Mouse (Mus musculus): Measurements from ENCODE around the gene Sdhd.

Sdhd gene

GRCm38 (mm10) chr9:50586955-50587354 is 16.7 kb downstream of the Sdhd start:
- DNase-seq (ENCODE audit: low spot score in 2 of 2): no peak

- no peak for DNase-seq (ENCODE audit: low spot score in 2 of 2)
Observed at GRCm38 (mm10) chr9:50585145-50585818, 18.3 kb downstream of the Sdhd start.

- DNase-seq (ENCODE audit: low spot score in 2 of 2): no peak
Observed at GRCm38 (mm10) chr9:50580370-50580769, 23.2 kb downstream of the Sdhd start.

- DNase-seq (ENCODE audit: low spot score in 2 of 2): no peak
Observed at GRCm38 (mm10) chr9:50569599-50570525, 33.8 kb downstream of the Sdhd start.

- DNase-seq (ENCODE audit: low spot score in 2 of 2): no peak
Observed at GRCm38 (mm10) chr9:50567881-50568280, 35.7 kb downstream of the Sdhd start.

GRCm38 (mm10) chr9:50567372-50567771 is 36.2 kb downstream of the Sdhd start:
- DNase-seq (ENCODE audit: low spot score in 2 of 2): no peak

- DNase-seq (ENCODE audit: low spot score in 2 of 2): no peak
Observed at GRCm38 (mm10) chr9:50565940-50566339, 37.7 kb downstream of the Sdhd start.

GRCm38 (mm10) chr9:50565173-50565572 is 38.4 kb downstream of the Sdhd start:
- no peak for DNase-seq (ENCODE audit: low spot score in 2 of 2)

GRCm38 (mm10) chr9:50561918-50562360 is 41.7 kb downstream of the Sdhd start:
- no peak for DNase-seq (ENCODE audit: low spot score in 2 of 2)

GRCm38 (mm10) chr9:50561145-50561917 is 42.3 kb downstream of the Sdhd start, which contains the start of gene Tex12:
Tex12 (minus strand) TSS chr9:50561325.
- no peak for DNase-seq (ENCODE audit: low spot score in 2 of 2)

GRCm38 (mm10) chr9:50555094-50555446 is 48.5 kb downstream of the Sdhd start, which contains the start of gene Bco2:
Bco2 (minus strand) TSS chr9:50555181.
- DNase-seq (ENCODE audit: low spot score in 2 of 2): no peak

GRCm38 (mm10) chr9:50554241-50555093 is 49.1 kb downstream of the Sdhd start, which contains the start of gene Il18:
Il18 (plus strand) TSS chr9:50554827.
- no peak for DNase-seq (ENCODE audit: low spot score in 2 of 2)

- DNase-seq (ENCODE audit: low spot score in 2 of 2): no peak
Observed at GRCm38 (mm10) chr9:50553547-50553946, 50.1 kb downstream of the Sdhd start.

GRCm38 (mm10) chr9:50552206-50552605 is 51.4 kb downstream of the Sdhd start:
- no peak for DNase-seq (ENCODE audit: low spot score in 2 of 2)

- DNase-seq (ENCODE audit: low spot score in 2 of 2): no peak
Observed at GRCm38 (mm10) chr9:50548936-50549335, 54.7 kb downstream of the Sdhd start.

- no peak for DNase-seq (ENCODE audit: low spot score in 2 of 2)
Observed at GRCm38 (mm10) chr9:50547859-50548478, 55.6 kb downstream of the Sdhd start.

Data from urinary bladder, postnatal 4 days (tissue).